Mouse (Mus musculus) T-helper 2 cell (primary cell): ENCODE measurements at regions not wholly inside any gene's neighbourhood (a gene's known extent, or its start where the extent isn't known, plus 50 kb on each side); places are given as distances from the start of the nearest gene placed in this dataset.

Experiments
- in situ Hi-C: fragments of 300-600 bp; cut with MboI, MseI; formaldehyde crosslinking; loops from one replicate; pipeline ENCODE4 v1.15.1; 2025; ENCODE audit warnings: high pct_unique_total_duplicates

GRCm38 (mm10) chr17:92016373-92016772 lies 923.5 kb upstream of the Nrxn1 start:
- in situ Hi-C loops, result no loop called here

- in situ Hi-C loops, result no loop called here
These were observed 922.8 kb upstream of the Nrxn1 start for GRCm38 (mm10) chr17:92015591-92016151.

GRCm38 (mm10) chr17:91995584-91995983 lies 902.7 kb upstream of the Nrxn1 start:
- in situ Hi-C loops, result loop anchor here (10.0 kb wide), 1 partner anchor 1751 kb away; no protein-coding TSS in a partner anchor

GRCm38 (mm10) chr17:91995095-91995494 lies 902.2 kb upstream of the Nrxn1 start:
- in situ Hi-C loops, result loop anchor here (10.0 kb wide), 1 partner anchor 1750 kb away; no protein-coding TSS in a partner anchor

GRCm38 (mm10) chr17:91974505-91974904 lies 881.6 kb upstream of the Nrxn1 start:
- in situ Hi-C loops, result no loop called here
